In genomic region chr11:32941331-32942009, GRCm38 (mm10) we compare ENCODE assay signal across 10 mouse cellular contexts.
DNase-seq lines count a peak whose midpoint lies in the region; ATAC-seq and TF ChIP-seq lines count a peak whose summit lies in the region.
"Had no signal": no experiment of that assay in that cellular context is flagged by ENCODE, and none has a peak within 500 bp of the region (broad histone marks: within the 10 kb centered on the region; RNA-seq: fewer than 3 reads in every experiment).

No protein-coding gene starts in this region.

- H3K9ac ChIP-seq in hindbrain, embryonic 13.5 days: no peak overlapping the region
- H3K9ac ChIP-seq in liver, embryonic 11.5 days (ENCODE audit: low read depth, low read length): no peak overlapping the region

- peak overlapping the region; percentile 10; the same call in 1 of the 2 replicates for H3K27ac ChIP-seq in hindbrain, embryonic 13.5 days
- H3K27ac ChIP-seq in hindbrain, embryonic 10.5 days: no peak overlapping the region
- no peak overlapping the region for H3K27ac ChIP-seq in liver, embryonic 11.5 days (ENCODE audit: low read depth, low read length)
- no peak overlapping the region for H3K27ac ChIP-seq in thymus, adult 2 months (ENCODE audit: control insufficient read depth, insufficient read depth, low read length)
- H3K27ac ChIP-seq: macrophage had no signal

- no peak for TF ChIP-seq POLR2A in thymus, adult 2 months (IDR thresholded peaks at IDR 0.05; ENCODE audit: control insufficient read depth, extremely low read depth, insufficient read depth, low read length, poor library complexity)

- ATAC-seq in hindbrain, embryonic 13.5 days (ENCODE audit: low FRiP score): 0 out of 2 replicates have a peak, but pooled peaks have one; percentile 43
- ATAC-seq in liver, embryonic 11.5 days (replicated peaks; ENCODE audit: low FRiP score): no peak
- no peak for ATAC-seq in monocyte, adult 5-6 weeks (replicated peaks; ENCODE audit: insufficient number of reproducible peaks, low FRiP score, low TSS enrichment, poor library complexity, severe bottlenecking)

- no peak for DNase-seq in hindbrain, embryonic 10.5 days (ENCODE audit: low spot score)
- DNase-seq in brain, embryonic 18.5 days (ENCODE audit: low read depth, low spot score): peak; percentile 32
- DNase-seq in frontal cortex, postnatal 25 days (ENCODE audit: low spot score in 2 of 2): peak; percentile 8 to 29
- DNase-seq in left cerebral cortex, postnatal 25 days (ENCODE audit: low spot score in 2 of 2): peak; percentile 44 to 85
- DNase-seq in liver, embryonic 11.5 days (ENCODE audit: low spot score): no peak
- DNase-seq in thymus, adult 2 months: no peak
- DNase-seq: kidney, postnatal 25 days had no signal

- TF ChIP-seq CTCF in thymus, adult 2 months (IDR thresholded peaks at IDR 0.05; ENCODE audit: borderline replicate concordance, control insufficient read depth, extremely low read depth, insufficient read depth, low read length, poor library complexity): no peak

- H3K9me3 ChIP-seq in hindbrain, embryonic 13.5 days: no peaks in the 10 kb centered on the region
- no peaks in the 10 kb centered on the region for H3K9me3 ChIP-seq in hindbrain, embryonic 10.5 days
- H3K9me3 ChIP-seq in liver, embryonic 11.5 days (ENCODE audit: control insufficient read depth, low read length): no peaks in the 10 kb centered on the region

- peaks cover 8% of the 10 kb centered on the region for H3K4me1 ChIP-seq in hindbrain, embryonic 13.5 days (replicated peaks)
- peaks cover 13% of the 10 kb centered on the region; the same call in 1 of the 2 replicates for H3K4me1 ChIP-seq in hindbrain, embryonic 10.5 days (replicated peaks)
- H3K4me1 ChIP-seq in liver, embryonic 11.5 days (replicated peaks; ENCODE audit: control insufficient read depth, insufficient read depth, low read length): no peaks in the 10 kb centered on the region; the same call in 1 of the 2 replicates
- H3K4me1 ChIP-seq in thymus, adult 2 months (replicated peaks; ENCODE audit: control insufficient read depth, insufficient read depth, low read length): no peaks in the 10 kb centered on the region

- 65% methylated on average over 5 of the region's 5 CpGs for WGBS in hindbrain, embryonic 13.5 days
- WGBS in hindbrain, embryonic 10.5 days: 76% methylated on average over 5 of the region's 5 CpGs
- WGBS in liver, embryonic 11.5 days: 64% methylated on average over 5 of the region's 5 CpGs
- WGBS in thymus, adult 2 months: 86% methylated on average over 5 of the region's 5 CpGs

- no peaks in the 10 kb centered on the region for H3K27me3 ChIP-seq in hindbrain, embryonic 13.5 days
- H3K27me3 ChIP-seq in hindbrain, embryonic 10.5 days (ENCODE audit: insufficient read depth, poor library complexity, severe bottlenecking): no peaks in the 10 kb centered on the region
- no peaks in the 10 kb centered on the region for H3K27me3 ChIP-seq in liver, embryonic 11.5 days (replicated peaks; ENCODE audit: control insufficient read depth, insufficient read depth, low read length)
- no peaks in the 10 kb centered on the region for H3K27me3 ChIP-seq in thymus, adult 2 months (ENCODE audit: control insufficient read depth, insufficient read depth, low read length)

- intact Hi-C loops in left cerebral cortex, postnatal 25 days (cut with DNase I): no loop called here

- no peak overlapping the region for H3K4me3 ChIP-seq in hindbrain, embryonic 13.5 days
- H3K4me3 ChIP-seq in hindbrain, embryonic 10.5 days: no peak overlapping the region
- no peak overlapping the region for H3K4me3 ChIP-seq in liver, embryonic 11.5 days (ENCODE audit: low read depth, low read length)
- H3K4me3 ChIP-seq in thymus, adult 2 months (ENCODE audit: control insufficient read depth, insufficient read depth, low read length): no peak overlapping the region

- H3K4me2 ChIP-seq in hindbrain, embryonic 13.5 days: no peak overlapping the region
- no peak overlapping the region for H3K4me2 ChIP-seq in liver, embryonic 11.5 days

- H3K36me3 ChIP-seq in hindbrain, embryonic 13.5 days: no peaks in the 10 kb centered on the region
- no peaks in the 10 kb centered on the region for H3K36me3 ChIP-seq in hindbrain, embryonic 10.5 days
- H3K36me3 ChIP-seq in liver, embryonic 11.5 days (ENCODE audit: control insufficient read depth, insufficient read depth, low read length): no peaks in the 10 kb centered on the region
- H3K36me3 ChIP-seq in thymus, adult 2 months (ENCODE audit: control insufficient read depth, insufficient read depth, low read length): no peaks in the 10 kb centered on the region

Comparison
In these comparisons a context has a peak if more than half of its experiments do, and no peak if none do; other contexts are left out.
1. DNase-seq: peak in brain, embryonic 18.5 days (single experiment), frontal cortex, postnatal 25 days (2 of 2) and left cerebral cortex, postnatal 25 days (2 of 2); none in hindbrain, embryonic 10.5 days (single experiment), liver, embryonic 11.5 days (single experiment) and thymus, adult 2 months (single experiment).